Mouse (Mus musculus): ENCODE data around the gene Ctnnbl1. TPM values are rescaled to one million over a fixed set of nuclear protein-coding genes. Genes with fewer than 3 reads are reported as not detected.

Ctnnbl1 gene
- total RNA-seq, 2 experiments from 2014 or later, result 30.1 TPM

DNA sequence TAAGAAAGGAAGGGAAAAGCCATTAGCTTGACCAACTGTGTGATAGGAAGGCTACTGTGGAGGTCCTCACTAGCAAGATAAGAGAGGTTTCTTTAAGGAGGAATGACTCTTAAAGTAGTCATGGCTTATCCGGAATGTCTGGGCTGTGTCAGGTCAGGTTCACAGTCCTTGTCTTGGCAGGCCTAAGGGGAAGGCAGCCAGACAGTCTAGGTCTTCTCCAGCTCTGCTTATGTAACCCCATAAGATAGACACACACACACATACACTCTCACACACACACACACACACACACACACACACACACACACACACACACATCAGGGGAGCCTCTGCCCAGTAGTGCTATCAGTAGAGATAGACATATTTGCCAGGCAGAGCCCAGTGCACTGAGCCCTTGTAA, 73.5 kb downstream of the Ctnnbl1 start:
- no peak for TF ChIP-seq CTCF (IDR thresholded peaks at IDR 0.05)
- peak in 1 of 2 experiments; percentile 1 for DNase-seq (ENCODE audit: extremely low spot score in 1 of 2, low spot score in 2 of 2)
- Histone ChIP-seq H3K27ac (no peak overlapping the region), H3K4me3 (no peak overlapping the region)
- intact Hi-C loops (cut with DNase I), result no loop called here

GRCm38 (mm10) chr2:157813121-157813520, 75.9 kb downstream of the Ctnnbl1 start:
- intact Hi-C loops (cut with DNase I), result no loop called here
- DNase-seq (ENCODE audit: extremely low spot score in 1 of 2, low spot score in 2 of 2), result peak; percentile 4 to 6
- no peak overlapping the region for H3K4me3 ChIP-seq
- TF ChIP-seq CTCF (IDR thresholded peaks at IDR 0.05), result no peak
- H3K27ac ChIP-seq, result no peak overlapping the region

DNA sequence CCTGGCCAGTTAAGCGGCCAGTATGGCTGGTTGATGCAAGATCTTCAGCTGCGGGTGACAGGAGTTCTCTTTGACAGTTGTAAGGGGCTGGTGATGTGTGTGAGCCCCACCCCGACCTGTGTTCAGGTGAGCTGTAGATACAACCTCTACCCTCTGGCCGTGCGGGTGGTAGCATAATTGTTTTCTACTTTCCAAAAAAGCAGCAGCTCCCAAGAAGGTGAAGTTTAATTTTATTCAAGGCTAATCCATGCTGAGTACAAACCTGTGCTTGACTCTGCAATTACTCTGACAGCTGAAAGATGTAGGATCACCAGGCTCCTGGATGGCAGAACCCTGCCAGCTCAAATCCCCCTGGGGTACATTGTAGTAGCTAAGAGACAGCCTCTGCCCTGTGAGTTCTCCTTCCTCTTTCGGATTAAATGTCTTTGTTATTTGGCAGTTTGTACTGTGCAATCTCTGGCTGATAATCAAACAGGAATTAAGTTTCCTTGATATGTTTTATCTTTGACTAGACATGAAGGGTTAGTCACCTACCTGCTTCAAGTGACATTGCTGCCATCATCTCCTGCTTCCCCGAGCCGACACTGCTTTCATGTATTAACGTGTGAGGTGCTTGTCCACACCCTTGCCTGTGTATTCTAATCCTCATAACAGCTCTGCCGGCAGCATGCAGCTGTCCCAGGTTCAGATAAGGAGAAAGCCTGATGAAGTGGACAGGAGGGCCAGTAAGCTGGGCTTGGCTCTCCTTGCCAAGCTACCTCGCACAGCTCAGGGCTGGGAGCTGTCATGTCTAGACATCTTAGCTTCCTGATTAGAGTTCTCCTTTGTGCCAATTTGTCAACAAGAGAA, 77.1 kb downstream of the Ctnnbl1 start:
- peak; percentile 4 to 6 for DNase-seq (ENCODE audit: extremely low spot score in 1 of 2, low spot score in 2 of 2)
- H3K27ac ChIP-seq, result no peak overlapping the region
- H3K4me3 ChIP-seq, result no peak overlapping the region
- intact Hi-C loops (cut with DNase I), result no loop called here
- no peak for TF ChIP-seq CTCF (IDR thresholded peaks at IDR 0.05)

GRCm38 (mm10) chr2:157814965-157815283, 77.7 kb downstream of the Ctnnbl1 start:
- DNase-seq (ENCODE audit: extremely low spot score in 1 of 2, low spot score in 2 of 2), result peak; percentile 1 to 5
- TF ChIP-seq CTCF (IDR thresholded peaks at IDR 0.05), result no peak
- intact Hi-C loops (cut with DNase I), result no loop called here
- Histone ChIP-seq H3K27ac (no peak overlapping the region), H3K4me3 (no peak overlapping the region)

DNA sequence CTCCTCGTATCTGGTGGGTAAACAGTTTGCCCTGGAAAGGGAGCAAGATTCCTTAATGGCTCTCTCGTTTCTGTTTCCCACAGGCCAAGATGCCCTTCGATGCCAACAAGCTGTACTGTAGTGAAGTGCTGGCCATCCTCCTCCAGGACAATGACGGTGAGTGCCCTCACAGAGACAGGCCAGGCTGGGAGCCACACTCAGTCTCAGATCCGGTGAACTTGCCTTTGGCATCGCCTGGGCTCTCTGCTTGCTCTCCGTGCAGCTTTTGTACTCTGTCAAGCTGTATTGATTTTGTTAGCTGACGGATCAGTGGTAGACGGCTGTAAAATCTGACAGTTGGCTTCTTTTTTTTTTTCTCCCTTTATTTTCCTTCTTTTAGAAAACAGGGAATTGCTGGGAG, 80.5 kb downstream of the Ctnnbl1 start:
- DNase-seq (ENCODE audit: extremely low spot score in 1 of 2, low spot score in 2 of 2), result peak; percentile 5 to 6
- intact Hi-C loops (cut with DNase I), result no loop called here
- TF ChIP-seq CTCF (IDR thresholded peaks at IDR 0.05), result no peak
- no peak overlapping the region for H3K4me3 ChIP-seq
- H3K27ac ChIP-seq, result no peak overlapping the region

DNA sequence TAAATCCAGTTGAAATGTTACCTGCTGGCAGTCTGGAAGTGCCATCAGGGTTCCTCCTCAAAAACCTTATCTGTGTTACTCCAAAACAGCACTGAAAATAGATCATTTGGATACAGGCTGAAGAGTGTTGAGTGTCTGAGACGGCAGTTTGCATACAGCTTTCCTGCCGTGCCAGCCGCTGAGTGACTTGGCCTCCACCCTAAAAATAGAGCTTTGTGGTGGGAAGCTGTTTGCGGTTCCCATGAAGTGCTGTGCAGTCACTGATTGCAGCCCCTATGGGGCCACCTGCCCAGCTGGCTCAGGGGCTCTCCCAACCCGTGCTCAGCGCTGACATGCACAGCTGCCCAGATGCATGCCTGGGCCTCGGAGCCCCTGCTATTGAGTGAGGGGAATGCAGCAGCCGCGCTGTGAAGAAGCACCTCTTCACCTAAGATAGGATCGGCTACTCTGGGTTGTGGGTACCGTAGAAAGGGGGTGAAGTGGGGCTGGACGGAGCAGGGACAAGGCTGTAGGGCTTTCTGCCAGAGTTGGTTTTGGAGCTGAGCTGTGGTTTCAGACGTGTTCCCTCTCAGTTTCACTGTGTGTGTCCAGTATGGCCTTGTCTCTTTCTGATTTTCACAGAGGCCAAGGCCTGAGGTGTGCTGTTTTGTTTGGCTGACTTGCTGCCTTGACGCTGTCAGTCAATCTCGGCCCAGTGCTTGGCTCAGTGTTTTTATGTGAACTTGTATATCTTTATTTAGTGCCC, 81.5 kb downstream of the Ctnnbl1 start:
- no peak overlapping the region for H3K27ac ChIP-seq
- no peak for TF ChIP-seq CTCF (IDR thresholded peaks at IDR 0.05)
- peak; percentile 25 to 30 for DNase-seq (ENCODE audit: extremely low spot score in 1 of 2, low spot score in 2 of 2)
- H3K4me3 ChIP-seq, result no peak overlapping the region
- intact Hi-C loops (cut with DNase I), result no loop called here

- H3K4me3 ChIP-seq, result no peak overlapping the region
- no peak overlapping the region for H3K27ac ChIP-seq
- no peak for TF ChIP-seq CTCF (IDR thresholded peaks at IDR 0.05)
- intact Hi-C loops (cut with DNase I), result no loop called here
- peak; percentile 4 to 8 for DNase-seq (ENCODE audit: extremely low spot score in 1 of 2, low spot score in 2 of 2)
Measured at GRCm38 (mm10) chr2:157819401-157819800, 82.2 kb downstream of the Ctnnbl1 start.

- H3K4me3 ChIP-seq, result no peak overlapping the region
- DNase-seq (ENCODE audit: extremely low spot score in 1 of 2, low spot score in 2 of 2), result peak; percentile 3 to 4
- no peak overlapping the region for H3K27ac ChIP-seq
- intact Hi-C loops (cut with DNase I), result no loop called here
- no peak for TF ChIP-seq CTCF (IDR thresholded peaks at IDR 0.05)
Measured at GRCm38 (mm10) chr2:157821259-157821658, 84.1 kb downstream of the Ctnnbl1 start.

GRCm38 (mm10) chr2:157823456-157823855, 86.3 kb downstream of the Ctnnbl1 start:
- Histone ChIP-seq H3K4me3 (no peak overlapping the region), H3K27ac (no peak overlapping the region)
- DNase-seq (ENCODE audit: extremely low spot score in 1 of 2, low spot score in 2 of 2), result peak; percentile 9
- TF ChIP-seq CTCF (IDR thresholded peaks at IDR 0.05), result no peak
- intact Hi-C loops (cut with DNase I), result no loop called here

- Histone ChIP-seq H3K27ac (no peak overlapping the region), H3K4me3 (no peak overlapping the region)
- TF ChIP-seq CTCF (IDR thresholded peaks at IDR 0.05), result no peak
- intact Hi-C loops (cut with DNase I), result no loop called here
- peak; percentile 7 for DNase-seq (ENCODE audit: extremely low spot score in 1 of 2, low spot score in 2 of 2)
Measured at GRCm38 (mm10) chr2:157824249-157824648, 87.0 kb downstream of the Ctnnbl1 start.

- intact Hi-C loops (cut with DNase I), result no loop called here
- no peak overlapping the region for H3K4me3 ChIP-seq
- no peak for TF ChIP-seq CTCF (IDR thresholded peaks at IDR 0.05)
- DNase-seq (ENCODE audit: extremely low spot score in 1 of 2, low spot score in 2 of 2), result peak in 1 of 2 experiments; percentile 7
- no peak overlapping the region for H3K27ac ChIP-seq
Measured at GRCm38 (mm10) chr2:157830101-157830500, 92.9 kb downstream of the Ctnnbl1 start.

DNA sequence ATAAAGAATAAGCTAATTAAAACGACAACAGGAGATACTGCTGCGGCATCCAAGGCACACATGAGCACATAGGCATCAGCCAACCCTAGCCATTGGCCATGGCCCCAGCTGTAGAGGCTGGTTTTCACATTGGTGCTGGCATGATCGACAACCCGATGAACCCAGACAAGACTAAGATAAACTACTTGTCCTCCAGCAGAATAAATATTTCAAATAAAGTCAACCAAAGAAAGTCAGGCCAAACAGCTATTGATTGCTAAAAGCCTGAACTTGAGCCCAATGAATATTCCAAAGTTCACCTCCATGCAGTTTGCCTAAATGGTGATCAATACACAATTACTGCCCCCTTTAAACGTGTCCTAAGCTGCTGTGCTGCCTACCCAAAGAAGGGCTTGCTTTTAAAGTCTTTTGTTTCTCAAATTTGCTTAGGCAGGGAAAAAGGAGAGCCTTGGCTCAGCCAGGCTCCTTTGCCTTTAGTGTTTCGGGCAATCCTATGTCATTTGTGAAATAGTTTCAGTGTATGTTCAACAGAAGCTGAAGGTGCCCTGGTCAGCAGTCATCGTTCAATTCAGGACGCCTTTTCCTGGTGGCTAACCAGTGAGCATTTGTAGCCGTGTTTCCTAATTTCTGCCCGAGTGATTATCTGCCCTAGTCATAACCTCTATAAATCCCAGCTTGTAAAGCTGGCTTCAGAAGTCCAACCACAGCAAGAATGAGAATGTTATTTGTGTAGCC, 93.6 kb downstream of the Ctnnbl1 start:
- intact Hi-C loops (cut with DNase I), result no loop called here
- TF ChIP-seq CTCF (IDR thresholded peaks at IDR 0.05), result no peak
- DNase-seq (ENCODE audit: extremely low spot score in 1 of 2, low spot score in 2 of 2), result peak in 1 of 2 experiments; percentile 3
- Histone ChIP-seq H3K27ac (no peak overlapping the region), H3K4me3 (no peak overlapping the region)

Data from left cerebral cortex, adult 2 months (tissue).